Mouse (Mus musculus): ENCODE data around the gene Gm10401. TPM values are rescaled to one million over a fixed set of nuclear protein-coding genes. Genes with fewer than 3 reads are reported as not detected.

Gene Gm10401
- polyA plus RNA-seq, 1 experiment from 2014 or later = 13.5 TPM

- ATAC-seq (replicated peaks; ENCODE audit: insufficient number of reproducible peaks, insufficient read depth, low FRiP score, low read depth) = no peak
- 75% methylated on average over 6 of the region's 6 CpGs for WGBS
- H3K9me3 ChIP-seq (replicated peaks) = no peaks in the 10 kb centered on the region
- H3K4me2 ChIP-seq = no peak overlapping the region
- H3K4me1 ChIP-seq (replicated peaks) = peaks cover 34% of the 10 kb centered on the region
- no peak overlapping the region for H3K27ac ChIP-seq
- H3K36me3 ChIP-seq = no peaks in the 10 kb centered on the region
- no peak overlapping the region for H3K9ac ChIP-seq
- no peaks in the 10 kb centered on the region for H3K27me3 ChIP-seq
- H3K4me3 ChIP-seq = no peak overlapping the region
Measured at GRCm38 (mm10) chr5:115049692-115050091, 48.4 kb downstream of the Gm10401 start.

Other genes with a start within 250 kb of the Gm10401 start
- gene 4930519G04Rik, start 244.6 kb downstream of the Gm10401 start, polyA plus RNA-seq (2015; fragmentation: Nextera tagmentation; extraction: Ambion mirVana) = not detected in 2 replicates
- not detected in 2 replicates for gene Gm9936, start 239.6 kb downstream of the Gm10401 start, polyA plus RNA-seq (2015; fragmentation: Nextera tagmentation; extraction: Ambion mirVana)
- gene Oasl2, start 201.4 kb downstream of the Gm10401 start, polyA plus RNA-seq (2015; fragmentation: Nextera tagmentation; extraction: Ambion mirVana) = 7.3 and 19.6 TPM in 2 replicates
- gene Oasl1, start 175.1 kb downstream of the Gm10401 start, polyA plus RNA-seq (2015; fragmentation: Nextera tagmentation; extraction: Ambion mirVana) = 0.63 and 0.91 TPM in 2 replicates
- gene 2210016L21Rik, start 156.1 kb downstream of the Gm10401 start, polyA plus RNA-seq (2015; fragmentation: Nextera tagmentation; extraction: Ambion mirVana) = 36.0 and 40.0 TPM in 2 replicates
- gene Hnf1a, start 127.2 kb downstream of the Gm10401 start, polyA plus RNA-seq (2015; fragmentation: Nextera tagmentation; extraction: Ambion mirVana) = 0.15 and 0.39 TPM in 2 replicates
- gene Sppl3, start 87.2 kb downstream of the Gm10401 start, polyA plus RNA-seq (2015; fragmentation: Nextera tagmentation; extraction: Ambion mirVana) = 17.8 and 22.4 TPM in 2 replicates
- gene Acads, start 21.1 kb upstream of the Gm10401 start, polyA plus RNA-seq (2015; fragmentation: Nextera tagmentation; extraction: Ambion mirVana) = 122 and 123 TPM in 2 replicates
- gene Unc119b, start 36.7 kb upstream of the Gm10401 start, polyA plus RNA-seq (2015; fragmentation: Nextera tagmentation; extraction: Ambion mirVana) = 18.1 and 21.8 TPM in 2 replicates
- 54.4 and 76.7 TPM in 2 replicates for gene Mlec, start 59.9 kb upstream of the Gm10401 start, polyA plus RNA-seq (2015; fragmentation: Nextera tagmentation; extraction: Ambion mirVana)
- 0.96 and 1.2 TPM in 2 replicates for gene Cabp1, start 96.1 kb upstream of the Gm10401 start, polyA plus RNA-seq (2015; fragmentation: Nextera tagmentation; extraction: Ambion mirVana)
- gene Pop5, start 137.5 kb upstream of the Gm10401 start, polyA plus RNA-seq (2015; fragmentation: Nextera tagmentation; extraction: Ambion mirVana) = 56.2 and 60.3 TPM in 2 replicates
- gene Rnf10, start 174.6 kb upstream of the Gm10401 start, polyA plus RNA-seq (2015; fragmentation: Nextera tagmentation; extraction: Ambion mirVana) = 131 and 156 TPM in 2 replicates
- 72.3 and 83.3 TPM in 2 replicates for gene Coq5, start 181.4 kb upstream of the Gm10401 start, polyA plus RNA-seq (2015; fragmentation: Nextera tagmentation; extraction: Ambion mirVana)
- 1,079 and 1,146 TPM in 2 replicates for gene Dynll1, start 202.7 kb upstream of the Gm10401 start, polyA plus RNA-seq (2015; fragmentation: Nextera tagmentation; extraction: Ambion mirVana)
- 99.0 and 118 TPM in 2 replicates for gene Srsf9, start 228.9 kb upstream of the Gm10401 start, polyA plus RNA-seq (2015; fragmentation: Nextera tagmentation; extraction: Ambion mirVana)
- 21.5 and 23.7 TPM in 2 replicates for gene Gatc, start 242.9 kb upstream of the Gm10401 start, polyA plus RNA-seq (2015; fragmentation: Nextera tagmentation; extraction: Ambion mirVana)
- gene Triap1, start 242.9 kb upstream of the Gm10401 start, polyA plus RNA-seq (2015; fragmentation: Nextera tagmentation; extraction: Ambion mirVana) = 35.2 and 39.2 TPM in 2 replicates

All from heart, embryonic 15.5 days (tissue).